ENCODE assay signal across 15 mouse cellular contexts in genomic region chr7:83140658-83141057, GRCm38 (mm10).
DNase-seq lines count a peak whose midpoint lies in the region; ATAC-seq and TF ChIP-seq lines count a peak whose summit lies in the region.
"Had no signal": no experiment of that assay in that cellular context is flagged by ENCODE, and none has a peak within 500 bp of the region (broad histone marks: within the 10 kb centered on the region; RNA-seq: fewer than 3 reads in every experiment).

No protein-coding gene starts in this region.

- no peak overlapping the region for H3K4me3 ChIP-seq in heart, embryonic 11.5 days (ENCODE audit: low read depth, low read length)
- no peak overlapping the region for H3K4me3 ChIP-seq in midbrain, postnatal 0 days (ENCODE audit: low read depth, low read length)
- H3K4me3 ChIP-seq in midbrain, embryonic 10.5 days: no peak overlapping the region
- H3K4me3 ChIP-seq: embryonic facial prominence, embryonic 12.5 days; forebrain, embryonic 12.5 days; stomach, embryonic 15.5 days had no signal

- H3K9me3 ChIP-seq in heart, embryonic 11.5 days (replicated peaks; ENCODE audit: control insufficient read depth, low read length): no peaks in the 10 kb centered on the region
- H3K9me3 ChIP-seq in midbrain, postnatal 0 days (ENCODE audit: low read length): no peaks in the 10 kb centered on the region
- H3K9me3 ChIP-seq in midbrain, embryonic 10.5 days (replicated peaks): no peaks in the 10 kb centered on the region
- H3K9me3 ChIP-seq: embryonic facial prominence, embryonic 12.5 days; forebrain, embryonic 12.5 days; stomach, embryonic 15.5 days had no signal

- H3K36me3 ChIP-seq in heart, embryonic 11.5 days (ENCODE audit: control insufficient read depth, insufficient read depth, low read length): no peaks in the 10 kb centered on the region
- H3K36me3 ChIP-seq in midbrain, postnatal 0 days (ENCODE audit: insufficient read depth, low read length): no peaks in the 10 kb centered on the region
- no peaks in the 10 kb centered on the region for H3K36me3 ChIP-seq in midbrain, embryonic 10.5 days
- H3K36me3 ChIP-seq: embryonic facial prominence, embryonic 12.5 days; forebrain, embryonic 12.5 days; stomach, embryonic 15.5 days had no signal

- ATAC-seq in heart, embryonic 11.5 days (replicated peaks; ENCODE audit: insufficient number of reproducible peaks, low FRiP score, low TSS enrichment): no peak
- ATAC-seq in midbrain, postnatal 0 days (ENCODE audit: low FRiP score): no peak
- ATAC-seq: lung, postnatal 0 days had no signal

- H3K4me1 ChIP-seq in heart, embryonic 11.5 days (ENCODE audit: control insufficient read depth, insufficient read depth, low read length): no peaks in the 10 kb centered on the region
- no peaks in the 10 kb centered on the region for H3K4me1 ChIP-seq in midbrain, postnatal 0 days (ENCODE audit: insufficient read depth, low read length)
- H3K4me1 ChIP-seq in midbrain, embryonic 10.5 days: peaks cover 10% of the 10 kb centered on the region
- H3K4me1 ChIP-seq: embryonic facial prominence, embryonic 12.5 days; forebrain, embryonic 12.5 days; stomach, embryonic 15.5 days had no signal

- DNase-seq in cerebellum, postnatal 10 days: peak; percentile 69 to 72
- DNase-seq in cerebellum, postnatal 4 days (ENCODE audit: low spot score in 2 of 2): no peak
- DNase-seq in heart, adult 9 months (ENCODE audit: low spot score in 2 of 2): peak; percentile 24 to 28
- DNase-seq in midbrain, postnatal 0 days (ENCODE audit: low spot score): peak; percentile 15
- DNase-seq in midbrain, embryonic 10.5 days (ENCODE audit: low spot score): no peak
- DNase-seq in left cerebral cortex, postnatal 4 days: no peak
- DNase-seq in layer of hippocampus, adult 18-20 months (ENCODE audit: low spot score in 2 of 2): no peak
- DNase-seq: right cerebral cortex, postnatal 4 days; thymus, postnatal 25 days had no signal

- WGBS in heart, embryonic 11.5 days (ENCODE audit: insufficient replicate concordance): 88% methylated on average over 3 of the region's 3 CpGs
- 88% methylated on average over 3 of the region's 3 CpGs for WGBS in midbrain, postnatal 0 days
- WGBS in midbrain, embryonic 10.5 days: 96% methylated on average over 3 of the region's 3 CpGs

- intact Hi-C loops in left cerebral cortex, postnatal 4 days (cut with DNase I): no loop called here

- TF ChIP-seq CTCF in midbrain, postnatal 0 days (IDR thresholded peaks at IDR 0.05): peak; percentile 36

- H3K9ac ChIP-seq in heart, embryonic 11.5 days (ENCODE audit: low read depth, low read length): no peak overlapping the region
- no peak overlapping the region for H3K9ac ChIP-seq in midbrain, postnatal 0 days (replicated peaks; ENCODE audit: low read length, poor library complexity, severe bottlenecking)
- H3K9ac ChIP-seq: embryonic facial prominence, embryonic 12.5 days; forebrain, embryonic 12.5 days; stomach, embryonic 15.5 days had no signal

- H3K27ac ChIP-seq in heart, embryonic 11.5 days (ENCODE audit: low read depth, low read length): no peak overlapping the region
- H3K27ac ChIP-seq in midbrain, postnatal 0 days (ENCODE audit: low read depth, low read length): no peak overlapping the region
- H3K27ac ChIP-seq in midbrain, embryonic 10.5 days (replicated peaks): no peak overlapping the region
- H3K27ac ChIP-seq: embryonic facial prominence, embryonic 12.5 days; forebrain, embryonic 12.5 days; stomach, embryonic 15.5 days had no signal

- H3K27me3 ChIP-seq in heart, embryonic 11.5 days (ENCODE audit: control insufficient read depth, insufficient read depth, low read length): no peaks in the 10 kb centered on the region
- H3K27me3 ChIP-seq in midbrain, postnatal 0 days (ENCODE audit: insufficient read depth, low read length): no peaks in the 10 kb centered on the region
- no peaks in the 10 kb centered on the region for H3K27me3 ChIP-seq in midbrain, embryonic 10.5 days (ENCODE audit: low read depth, poor library complexity, severe bottlenecking)
- H3K27me3 ChIP-seq: embryonic facial prominence, embryonic 12.5 days; forebrain, embryonic 12.5 days; stomach, embryonic 15.5 days had no signal

- H3K4me2 ChIP-seq in heart, embryonic 11.5 days: no peak overlapping the region
- no peak overlapping the region for H3K4me2 ChIP-seq in midbrain, postnatal 0 days (ENCODE audit: low read depth, low read length, poor library complexity, severe bottlenecking)
- H3K4me2 ChIP-seq: embryonic facial prominence, embryonic 12.5 days; forebrain, embryonic 12.5 days; liver, embryonic 11.5 days; stomach, embryonic 15.5 days had no signal

Comparison
In these comparisons a context has a peak if more than half of its experiments do, and no peak if none do; other contexts are left out.
1. DNase-seq: peak in cerebellum, postnatal 10 days (2 of 2), heart, adult 9 months (2 of 2) and midbrain, postnatal 0 days (single experiment); none in cerebellum, postnatal 4 days (0 of 2), midbrain, embryonic 10.5 days (single experiment), left cerebral cortex, postnatal 4 days (single experiment) and layer of hippocampus, adult 18-20 months (0 of 2).